Mouse (Mus musculus): ENCODE measurements around the gene Zfp287. TPM values are rescaled to one million over a fixed set of nuclear protein-coding genes. Genes with fewer than 3 reads are reported as not detected.

Zfp287 gene
- polyA plus RNA-seq, 1 experiment from 2014 or later, result 29.0 TPM

GRCm38 (mm10) chr11:62652080-62652479 lies 79.6 kb downstream of the Zfp287 start:
- Histone ChIP-seq H3K4me1 (replicated peaks; ENCODE audit: control insufficient read depth, insufficient read depth, low read length) (peaks cover 12% of the 10 kb centered on the region), H3K4me2 (ENCODE audit: low read length) (no peak overlapping the region), H3K36me3 (ENCODE audit: control insufficient read depth, insufficient read depth) (no peaks in the 10 kb centered on the region), H3K9me3 (ENCODE audit: control insufficient read depth, low read length) (no peaks in the 10 kb centered on the region), H3K27me3 (replicated peaks; ENCODE audit: control insufficient read depth, insufficient read depth, low read length) (no peaks in the 10 kb centered on the region), H3K4me3 (replicated peaks; ENCODE audit: low read length) (no peak overlapping the region), H3K27ac (ENCODE audit: low read length) (no peak overlapping the region), H3K9ac (replicated peaks; ENCODE audit: low read depth, low read length) (no peak overlapping the region)
- WGBS, result 75% methylated on average over 3 of the region's 3 CpGs
- ATAC-seq, result no peak

- ATAC-seq, result no peak
- Histone ChIP-seq H3K4me1 (replicated peaks; ENCODE audit: control insufficient read depth, insufficient read depth, low read length) (peaks cover 17% of the 10 kb centered on the region), H3K9me3 (ENCODE audit: control insufficient read depth, low read length) (no peaks in the 10 kb centered on the region), H3K36me3 (ENCODE audit: control insufficient read depth, insufficient read depth) (no peaks in the 10 kb centered on the region), H3K9ac (replicated peaks; ENCODE audit: low read depth, low read length) (no peak overlapping the region), H3K4me3 (replicated peaks; ENCODE audit: low read length) (no peak overlapping the region), H3K4me2 (ENCODE audit: low read length) (no peak overlapping the region), H3K27me3 (replicated peaks; ENCODE audit: control insufficient read depth, insufficient read depth, low read length) (no peaks in the 10 kb centered on the region), H3K27ac (ENCODE audit: low read length) (no peak overlapping the region)
- WGBS, result 86% methylated on average over 3 of the region's 3 CpGs
These were observed 80.1 kb downstream of the Zfp287 start for GRCm38 (mm10) chr11:62651563-62651962.

Other genes starting within 250 kb of the Zfp287 start
- 79.5 and 86.3 TPM in 2 replicates for gene Cenpv, start 192.6 kb downstream of the Zfp287 start, polyA plus RNA-seq (2015; fragmentation: Nextera tagmentation; extraction: Ambion mirVana)
- 4,671 and 4,745 TPM in 2 replicates for gene Ubb, start 180.7 kb downstream of the Zfp287 start, polyA plus RNA-seq (2015; fragmentation: Nextera tagmentation; extraction: Ambion mirVana)
- 19.1 and 27.2 TPM in 2 replicates for gene Trpv2, start 157.4 kb downstream of the Zfp287 start, polyA plus RNA-seq (2015; fragmentation: Nextera tagmentation; extraction: Ambion mirVana)
- 9.7 and 10.6 TPM in 2 replicates for gene Lrrc75a, start 83.4 kb downstream of the Zfp287 start, polyA plus RNA-seq (2015; fragmentation: Nextera tagmentation; extraction: Ambion mirVana)
- 28.5 and 29.2 TPM in 2 replicates for gene Mmgt2, start 83.2 kb downstream of the Zfp287 start, polyA plus RNA-seq (2015; fragmentation: Nextera tagmentation; extraction: Ambion mirVana)
- gene Gm10428, start 21.2 kb upstream of the Zfp287 start, polyA plus RNA-seq (2015; fragmentation: Nextera tagmentation; extraction: Ambion mirVana), result not detected in 2 replicates
- 38.8 and 39.6 TPM in 2 replicates for gene Zfp286, start 57.6 kb upstream of the Zfp287 start, polyA plus RNA-seq (2015; fragmentation: Nextera tagmentation; extraction: Ambion mirVana)
- 4.8 and 5.8 TPM in 2 replicates for gene Trim16, start 88.3 kb upstream of the Zfp287 start, polyA plus RNA-seq (2015; fragmentation: Nextera tagmentation; extraction: Ambion mirVana)
- 0.21 and 0.25 TPM in 2 replicates for gene Fbxw10, start 115.2 kb upstream of the Zfp287 start, polyA plus RNA-seq (2015; fragmentation: Nextera tagmentation; extraction: Ambion mirVana)
- 55.0 and 64.9 TPM in 2 replicates for gene Tvp23b, start 147.6 kb upstream of the Zfp287 start, polyA plus RNA-seq (2015; fragmentation: Nextera tagmentation; extraction: Ambion mirVana)
- gene Cdrt4, start 219.3 kb upstream of the Zfp287 start, polyA plus RNA-seq (2015; fragmentation: Nextera tagmentation; extraction: Ambion mirVana), result 0.36 TPM in 1 of 2 replicates, not detected in the other

All from forebrain, embryonic 16.5 days (tissue).